Mouse (Mus musculus) intestine, embryonic 16.5 days (tissue): ENCODE data around the gene Zscan29. TPM values are rescaled to one million over a fixed set of nuclear protein-coding genes. Genes with fewer than 3 reads are reported as not detected.

Experiments
- ATAC-seq: fragments of 200-750 bp; cut with Nextera tagmentation; 2 replicates; pipeline ENCODE4 v1.8.0; 2017; ENCODE audit warnings: moderate TSS enrichment, moderate library complexity
- H3K27ac ChIP-seq: fragments of 300-500 bp; sonication (generic); 2 replicates; pipeline ENCODE4 v1.5.1; 2014; ENCODE audit warnings: mild to moderate bottlenecking, low read length
- H3K27me3 ChIP-seq: fragments of 300-500 bp; sonication (generic); replicated peaks from 2 replicates; pipeline ENCODE4 v1.6.1; 2014; ENCODE audit warnings: low read length, control low read depth, mixed read lengths; ENCODE audit not compliant: control insufficient read depth, insufficient read depth
- H3K36me3 ChIP-seq: fragments of 300-500 bp; sonication (generic); 2 replicates; pipeline ENCODE4 v1.6.1; 2014; ENCODE audit warnings: low read length, control low read depth; ENCODE audit not compliant: control insufficient read depth, insufficient read depth
- H3K4me1 ChIP-seq: fragments of 300-500 bp; sonication (generic); 2 replicates; pipeline ENCODE4 v1.6.1; 2014; ENCODE audit warnings: low read length, control low read depth, mixed read lengths; ENCODE audit not compliant: control insufficient read depth, insufficient read depth
- H3K4me2 ChIP-seq: fragments of 300-500 bp; sonication (generic); 2 replicates; pipeline ENCODE4 v1.6.1; 2014; ENCODE audit warnings: low read depth, low read length, control low read depth
- H3K4me3 ChIP-seq: fragments of 300-500 bp; sonication (generic); 2 replicates; pipeline ENCODE4 v1.5.1; 2014; ENCODE audit warnings: mild to moderate bottlenecking, low read length
- H3K9ac ChIP-seq: fragments of 300-500 bp; sonication (generic); 2 replicates; pipeline ENCODE4 v1.6.1; 2014; ENCODE audit warnings: low read depth, low read length
- H3K9me3 ChIP-seq: fragments of 300-500 bp; sonication (generic); 2 replicates; pipeline ENCODE4 v1.6.1; 2016; ENCODE audit warnings: low read length, control low read depth; ENCODE audit not compliant: control insufficient read depth
- WGBS: fragments of 180-500 bp; shearing (Covaris S2); extraction: QIAGEN DNeasy Blood & Tissue Kit; methylation state at CpG from one replicate; pipeline ENCODE4 v1.1.7; 2014; 5-methylcytosine and 5-hydroxymethylcytosine counted together
- polyA plus RNA-seq: library from polyadenylated mRNA; unstranded; fragments of >200 nt; fragmentation: Nextera tagmentation; extraction: Ambion mirVana; gene quantifications from 2 replicates; pipeline ENCODE4 v1.2.1, GENCODE M21; 2015

Zscan29 gene
- 8.3 and 8.6 TPM in 2 replicates for polyA plus RNA-seq

DNA sequence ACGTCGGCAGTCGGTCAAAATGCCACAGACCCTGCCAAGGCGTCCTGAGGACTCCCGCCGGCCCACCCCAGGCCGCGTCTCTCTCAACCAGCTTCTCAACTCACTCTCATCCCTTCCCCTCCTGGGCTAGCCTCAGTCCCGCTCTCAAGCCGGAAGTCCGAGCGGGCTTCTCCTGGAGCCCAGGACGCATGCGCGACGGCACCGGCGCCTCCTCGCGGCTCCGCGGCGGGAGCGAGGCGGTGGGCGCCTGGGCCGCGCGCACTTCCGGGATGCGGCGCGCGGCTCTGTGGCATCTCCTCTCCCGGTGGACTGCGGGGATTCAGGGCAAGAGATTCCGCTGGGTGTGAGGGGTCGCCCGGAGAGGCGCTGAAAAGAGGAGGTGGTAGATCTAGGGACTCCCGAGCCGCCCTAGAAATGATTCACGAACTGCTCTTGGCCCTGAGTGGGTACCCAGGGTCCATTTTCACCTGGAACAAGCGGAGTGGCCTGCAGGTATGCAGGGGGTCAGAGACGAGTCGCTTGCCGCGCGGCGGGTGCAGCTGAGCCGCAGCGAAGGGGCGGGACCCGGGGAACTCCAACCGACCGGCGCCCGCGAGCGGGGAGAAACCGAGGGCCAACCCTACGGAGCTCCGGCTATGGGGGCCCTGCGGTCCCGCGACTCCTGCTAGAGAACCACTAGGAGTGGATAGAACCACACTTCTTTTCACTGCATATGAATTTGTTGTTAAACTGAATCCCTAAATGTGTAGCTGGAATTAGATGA, at the start of gene Zscan29:
TSS of gene Zscan29 (minus strand) at position 146 of the 763 bp plus-strand sequence.
- WGBS = under 1% methylated on average over 64 of the region's 66 CpGs
- Histone ChIP-seq H3K4me2 (peak within 1 kb of the TSS; percentile 86), H3K9ac (peak within 1 kb of the TSS; percentile 90), H3K9me3 (no peaks in the 10 kb centered on the region), H3K4me3 (peak within 1 kb of the TSS; percentile 88), H3K27ac (peak within 1 kb of the TSS; percentile 90), H3K27me3 (no peaks in the 10 kb centered on the region), H3K36me3 (peaks cover 6% of the 10 kb centered on the region), H3K4me1 (peaks cover 14% of the 10 kb centered on the region)
- peak; percentile 97 for ATAC-seq

DNA sequence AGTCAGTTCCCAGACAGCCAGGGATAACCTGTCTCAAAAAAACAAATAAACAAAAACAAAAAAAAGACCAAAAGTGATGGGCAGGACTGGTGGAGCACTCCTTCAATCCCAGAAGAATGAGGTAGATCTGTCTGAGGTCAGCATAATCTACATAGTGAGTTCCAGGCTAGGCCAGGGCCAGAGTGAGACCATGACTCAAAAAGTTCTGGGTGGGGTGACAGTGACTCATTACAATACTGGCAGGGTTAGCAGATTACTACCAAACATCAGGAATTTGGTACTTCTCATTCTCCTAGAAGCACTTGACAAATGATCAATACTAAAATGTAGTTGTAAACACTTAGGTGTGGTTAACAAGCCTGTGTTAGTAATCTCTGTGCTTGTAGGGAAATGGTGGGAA, 49.1 kb upstream of the Zscan29 start:
- ATAC-seq = no peak

DNA sequence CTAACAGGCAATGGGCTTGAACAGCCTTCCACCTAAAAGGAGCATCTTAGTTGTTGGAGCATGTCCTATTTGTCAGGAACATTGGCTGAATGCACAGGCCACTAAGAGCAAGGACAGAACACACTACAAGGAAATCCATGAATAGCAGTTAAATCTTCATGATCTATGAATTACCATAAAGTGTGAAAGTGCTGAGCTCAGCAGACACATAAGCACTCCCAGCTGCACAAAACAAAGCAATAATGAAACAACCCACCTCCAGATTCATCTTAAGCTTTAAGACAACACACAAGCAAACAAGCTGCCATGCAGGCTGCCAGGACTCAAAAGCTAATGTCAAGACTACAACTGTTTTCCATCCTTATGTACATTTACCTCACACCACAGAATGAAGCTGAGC, 48.3 kb upstream of the Zscan29 start:
- Histone ChIP-seq H3K9me3 (no peaks in the 10 kb centered on the region), H3K27ac (no peak overlapping the region), H3K9ac (no peak overlapping the region), H3K4me2 (no peak overlapping the region), H3K4me3 (no peak overlapping the region), H3K36me3 (0 out of 2 replicates have a peak, but pooled peaks cover 6% of the 10 kb centered on the region), H3K4me1 (no peaks in the 10 kb centered on the region), H3K27me3 (no peaks in the 10 kb centered on the region)
- ATAC-seq = no peak

More for the DNA sequence above, 49.1 kb upstream of the Zscan29 start:
- no peaks in the 10 kb centered on the region for H3K4me1 ChIP-seq
- no peak overlapping the region for H3K27ac ChIP-seq
- H3K27me3 ChIP-seq = no peaks in the 10 kb centered on the region
- no peak overlapping the region for H3K4me2 ChIP-seq
- H3K9me3 ChIP-seq = no peaks in the 10 kb centered on the region
- H3K36me3 ChIP-seq = peaks cover 7% of the 10 kb centered on the region; the same call in 1 of the 2 replicates
- no peak overlapping the region for H3K9ac ChIP-seq
- no peak overlapping the region for H3K4me3 ChIP-seq

DNA sequence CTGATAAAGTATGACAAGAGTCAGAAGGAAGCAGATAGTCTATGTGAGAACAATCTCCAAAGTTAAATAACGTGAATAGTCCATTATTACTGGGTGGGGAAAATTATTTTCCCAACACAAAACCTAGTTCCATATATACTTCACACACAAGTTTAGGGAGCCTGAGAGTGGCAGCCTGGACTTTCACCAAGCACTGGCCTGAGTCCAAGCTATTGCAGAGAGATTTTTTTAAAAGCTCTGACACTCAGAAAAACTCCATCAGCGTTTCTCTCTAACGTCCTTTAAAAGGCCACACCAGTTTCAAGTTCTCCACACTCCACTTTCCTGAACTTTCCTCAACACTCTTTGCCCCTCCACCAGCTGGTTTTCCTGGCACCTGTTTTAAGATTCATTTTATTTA, 43.6 kb upstream of the Zscan29 start:
- H3K27me3 ChIP-seq = no peaks in the 10 kb centered on the region
- WGBS = 84% methylated on average over 3 of the region's 3 CpGs
- ATAC-seq = no peak
- H3K27ac ChIP-seq = no peak overlapping the region
- H3K9ac ChIP-seq = no peak overlapping the region
- no peaks in the 10 kb centered on the region for H3K9me3 ChIP-seq
- H3K36me3 ChIP-seq = 0 out of 2 replicates have a peak, but pooled peaks cover 6% of the 10 kb centered on the region
- no peak overlapping the region for H3K4me3 ChIP-seq
- no peaks in the 10 kb centered on the region for H3K4me1 ChIP-seq
- no peak overlapping the region for H3K4me2 ChIP-seq

DNA sequence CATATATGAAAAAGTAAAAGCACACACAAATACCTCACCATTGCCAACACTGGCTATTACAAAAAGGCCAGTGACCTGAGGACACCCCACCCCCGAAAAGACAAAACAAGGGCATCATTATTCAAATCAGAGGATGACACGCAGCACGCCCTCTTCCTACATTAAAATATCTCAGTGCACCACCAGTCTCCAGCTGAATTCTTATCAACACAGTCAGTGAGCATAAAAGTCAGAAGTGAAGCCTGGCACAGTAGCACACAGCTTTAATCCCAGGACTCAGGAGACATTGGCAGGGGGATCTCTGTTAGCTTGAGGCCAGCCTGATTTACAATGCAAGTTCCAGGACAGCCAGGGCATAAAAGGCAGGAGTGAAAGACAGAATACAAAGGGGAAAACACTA, 35.6 kb upstream of the Zscan29 start:
- H3K4me3 ChIP-seq = no peak overlapping the region
- H3K36me3 ChIP-seq = 0 out of 2 replicates have a peak, but pooled peaks cover 17% of the 10 kb centered on the region
- no peaks in the 10 kb centered on the region for H3K27me3 ChIP-seq
- no peak overlapping the region for H3K9ac ChIP-seq
- no peaks in the 10 kb centered on the region for H3K9me3 ChIP-seq
- ATAC-seq = no peak
- no peak overlapping the region for H3K4me2 ChIP-seq
- H3K27ac ChIP-seq = no peak overlapping the region
- WGBS = 86% methylated on average over 3 of the region's 3 CpGs
- H3K4me1 ChIP-seq = no peaks in the 10 kb centered on the region

DNA sequence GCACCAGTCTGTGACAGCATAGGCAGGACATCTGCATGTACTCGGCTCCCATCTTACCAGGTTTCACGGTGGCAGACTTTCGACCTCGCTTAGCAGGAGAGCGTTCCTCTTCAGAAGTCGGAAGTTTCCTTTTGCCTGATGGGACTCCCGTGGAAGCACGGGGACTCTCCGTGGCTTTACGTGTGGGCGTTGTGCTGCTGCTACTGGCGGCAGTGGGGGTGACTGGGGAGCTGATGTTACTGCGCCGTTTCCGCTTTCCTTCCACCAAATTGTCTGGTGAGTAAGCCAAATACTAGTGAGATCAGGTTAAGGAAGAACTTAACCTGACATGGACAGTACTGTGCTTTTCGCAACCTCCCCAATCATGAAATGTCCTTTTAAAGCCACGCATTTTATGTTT, 33.4 kb upstream of the Zscan29 start:
- H3K9me3 ChIP-seq = no peaks in the 10 kb centered on the region
- WGBS = 95% methylated on average over 17 of the region's 17 CpGs

DNA sequence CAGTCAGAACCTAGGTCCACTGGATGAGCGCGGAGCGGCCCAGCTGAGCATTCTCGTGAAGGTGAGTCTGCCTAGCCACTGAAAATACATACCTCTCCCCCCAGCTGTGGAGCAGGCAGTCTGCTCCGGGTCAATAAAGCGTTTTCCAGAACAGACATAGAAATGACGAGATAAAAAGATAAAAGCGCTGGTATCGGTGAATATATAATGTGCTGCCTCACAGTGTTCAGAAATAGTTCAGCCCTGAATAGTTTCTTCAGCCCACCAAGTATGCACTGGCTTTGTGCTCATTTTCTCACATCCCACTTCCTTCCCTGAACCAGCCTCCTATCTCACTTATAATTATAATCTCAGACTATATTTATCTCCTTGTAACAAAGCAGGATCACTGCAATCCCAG, 24.5 kb upstream of the Zscan29 start:
- ATAC-seq = no peak

More for the DNA sequence above, 33.4 kb upstream of the Zscan29 start:
- no peak overlapping the region for H3K9ac ChIP-seq
- ATAC-seq = no peak
- no peaks in the 10 kb centered on the region for H3K4me1 ChIP-seq
- H3K4me3 ChIP-seq = no peak overlapping the region
- H3K4me2 ChIP-seq = no peak overlapping the region
- H3K27me3 ChIP-seq = no peaks in the 10 kb centered on the region
- no peak overlapping the region for H3K27ac ChIP-seq
- H3K36me3 ChIP-seq = 0 out of 2 replicates have a peak, but pooled peaks cover 17% of the 10 kb centered on the region

DNA sequence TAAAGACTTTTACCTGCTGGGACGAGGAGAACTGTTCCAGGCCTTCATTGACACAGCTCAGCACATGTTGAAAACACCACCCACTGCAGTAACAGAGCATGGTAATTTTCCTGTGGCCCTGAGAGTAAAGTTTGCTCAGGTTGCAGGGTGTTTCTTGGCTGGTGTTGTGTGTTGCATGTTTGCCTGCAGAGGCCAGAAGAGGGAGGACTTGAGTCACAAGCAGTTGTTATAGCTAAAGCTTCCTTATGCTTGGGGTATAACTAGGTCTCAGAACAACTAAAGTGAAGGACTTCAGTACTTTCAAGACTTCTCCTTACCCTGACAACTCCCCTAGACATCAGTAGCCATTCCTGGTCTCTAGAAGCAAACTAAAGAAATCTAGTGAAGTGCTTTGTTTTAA, 17.6 kb upstream of the Zscan29 start:
- Histone ChIP-seq H3K9me3 (no peaks in the 10 kb centered on the region), H3K4me1 (no peaks in the 10 kb centered on the region), H3K9ac (no peak overlapping the region), H3K4me3 (no peak overlapping the region), H3K27me3 (no peaks in the 10 kb centered on the region), H3K27ac (no peak overlapping the region), H3K36me3 (peaks cover 7% of the 10 kb centered on the region), H3K4me2 (no peak overlapping the region)
- no peak for ATAC-seq
- 76% methylated on average over 1 of the region's 1 CpGs for WGBS

More for the DNA sequence above, 24.5 kb upstream of the Zscan29 start:
- H3K27ac ChIP-seq = no peak overlapping the region
- H3K4me1 ChIP-seq = no peaks in the 10 kb centered on the region
- no peaks in the 10 kb centered on the region for H3K27me3 ChIP-seq
- no peak overlapping the region for H3K9ac ChIP-seq
- 90% methylated on average over 9 of the region's 9 CpGs for WGBS
- no peaks in the 10 kb centered on the region for H3K9me3 ChIP-seq
- H3K4me2 ChIP-seq = no peak overlapping the region
- H3K4me3 ChIP-seq = no peak overlapping the region
- peaks cover 13% of the 10 kb centered on the region for H3K36me3 ChIP-seq

DNA sequence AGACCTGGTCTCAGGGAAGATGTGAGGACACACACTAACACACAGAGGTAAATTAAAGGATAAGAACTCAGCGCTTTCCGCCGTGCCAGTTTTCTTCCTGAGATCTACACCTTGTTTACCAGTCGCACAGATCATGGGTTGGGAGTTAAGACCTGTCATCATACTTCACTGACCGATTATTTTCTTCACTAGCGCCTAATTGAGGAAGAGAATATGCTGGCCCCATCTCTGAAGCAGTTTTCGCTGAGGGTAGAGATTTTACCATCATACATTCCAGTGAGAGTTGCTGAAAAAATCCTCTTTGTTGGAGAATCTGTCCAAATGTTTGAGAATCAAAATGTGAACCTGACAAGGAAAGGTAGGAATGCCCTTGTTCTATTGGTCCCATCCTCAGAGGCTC, 13.2 kb upstream of the Zscan29 start:
- Histone ChIP-seq H3K27me3 (no peaks in the 10 kb centered on the region), H3K9me3 (no peaks in the 10 kb centered on the region), H3K4me3 (no peak overlapping the region), H3K4me2 (no peak overlapping the region), H3K9ac (no peak overlapping the region), H3K36me3 (no peaks in the 10 kb centered on the region; the same call in none of the 2 replicates), H3K27ac (no peak overlapping the region), H3K4me1 (no peaks in the 10 kb centered on the region)
- ATAC-seq = no peak
- WGBS = 96% methylated on average over 7 of the region's 7 CpGs
